Mouse (Mus musculus) mouse trophoblast stem cell (cell line): ENCODE measurements at regions not wholly inside any gene's neighbourhood (a gene's known extent, or its start where the extent isn't known, plus 50 kb on each side); places are given as distances from the start of the nearest gene placed in this dataset.
"Not testable (repeated sequence)": the region's sequence is repeated elsewhere in the genome, so short reads cannot be mapped to it uniquely, and the experiment has no call there.

Experiments used
- in situ Hi-C, 2 experiments: fragments of 300-500 bp; cut with MseI, MboI; formaldehyde crosslinking; loops; 2 replicates in 1 of 2; 3 replicates in 1 of 2; pipeline ENCODE4 v1.15.1; 2025

GRCm38 (mm10) chr6:60445591-60445990, 384.1 kb downstream of the Snca start:
- in situ Hi-C loops = loop anchor here in 1 of 2 experiments (10.0 kb wide), 1 partner anchor 891 kb away; no protein-coding TSS in a partner anchor

DNA sequence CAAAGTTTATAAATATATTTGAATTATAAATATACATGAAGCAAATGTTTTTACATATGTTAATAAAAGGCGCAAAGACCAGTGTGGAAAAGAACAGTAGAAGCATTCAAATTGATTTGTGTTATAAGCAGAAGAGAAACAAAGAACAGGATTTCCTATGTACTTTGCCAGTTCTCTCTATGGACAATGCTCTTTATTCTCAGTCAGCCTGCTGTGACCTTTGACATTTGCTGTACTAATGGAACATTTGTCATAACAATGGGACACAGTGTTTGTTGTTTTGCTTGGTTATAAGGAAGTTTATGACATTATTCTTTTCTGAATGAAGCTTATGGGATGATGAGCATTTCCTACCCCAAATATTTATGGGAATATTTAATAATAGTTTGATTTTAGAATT, 387.7 kb downstream of the Snca start:
- in situ Hi-C loops = loop anchor here in 1 of 2 experiments (10.0 kb wide), 1 partner anchor 887 kb away; no protein-coding TSS in a partner anchor

DNA sequence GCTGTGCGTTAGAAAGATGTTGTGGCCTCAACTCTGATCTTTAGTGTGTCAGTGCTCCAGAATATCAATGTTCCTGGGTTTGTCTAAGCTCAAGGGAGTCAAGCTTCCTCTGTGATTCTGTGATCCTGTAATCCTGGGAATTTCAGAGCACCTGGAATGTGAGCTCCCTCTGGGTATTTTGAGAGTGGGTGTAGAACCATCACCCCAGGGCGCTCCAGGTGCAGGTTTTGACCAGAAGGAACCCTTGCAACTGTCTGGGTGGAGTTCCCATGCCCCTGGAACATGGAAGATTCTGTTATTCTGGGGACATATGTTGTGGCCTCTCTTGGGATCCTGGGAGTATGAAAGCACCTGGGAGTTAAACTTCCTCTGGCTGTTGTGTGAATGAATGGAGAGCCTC, 418.0 kb downstream of the Snca start:
- in situ Hi-C loops = no loop called here

DNA sequence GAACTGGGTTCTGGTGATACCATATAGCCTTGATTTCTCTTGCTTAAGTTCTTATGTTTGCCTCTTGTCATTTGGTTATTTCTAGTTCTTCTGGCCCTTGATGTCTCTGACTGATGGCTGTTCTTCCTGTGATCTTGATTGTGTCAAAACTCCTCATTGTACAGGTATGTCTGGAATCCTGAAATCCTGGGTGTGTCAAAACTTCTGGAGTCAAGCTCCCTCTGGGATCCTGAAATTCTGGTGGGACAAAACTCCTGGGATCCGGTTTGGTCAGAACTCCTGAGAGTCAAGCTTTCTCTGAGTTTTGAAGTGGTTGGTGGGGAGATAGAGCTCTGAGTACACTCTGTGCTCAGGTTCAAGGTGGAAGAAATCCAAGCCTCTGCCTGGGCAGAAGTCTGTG, 418.4 kb downstream of the Snca start:
- in situ Hi-C loops = no loop called here

DNA sequence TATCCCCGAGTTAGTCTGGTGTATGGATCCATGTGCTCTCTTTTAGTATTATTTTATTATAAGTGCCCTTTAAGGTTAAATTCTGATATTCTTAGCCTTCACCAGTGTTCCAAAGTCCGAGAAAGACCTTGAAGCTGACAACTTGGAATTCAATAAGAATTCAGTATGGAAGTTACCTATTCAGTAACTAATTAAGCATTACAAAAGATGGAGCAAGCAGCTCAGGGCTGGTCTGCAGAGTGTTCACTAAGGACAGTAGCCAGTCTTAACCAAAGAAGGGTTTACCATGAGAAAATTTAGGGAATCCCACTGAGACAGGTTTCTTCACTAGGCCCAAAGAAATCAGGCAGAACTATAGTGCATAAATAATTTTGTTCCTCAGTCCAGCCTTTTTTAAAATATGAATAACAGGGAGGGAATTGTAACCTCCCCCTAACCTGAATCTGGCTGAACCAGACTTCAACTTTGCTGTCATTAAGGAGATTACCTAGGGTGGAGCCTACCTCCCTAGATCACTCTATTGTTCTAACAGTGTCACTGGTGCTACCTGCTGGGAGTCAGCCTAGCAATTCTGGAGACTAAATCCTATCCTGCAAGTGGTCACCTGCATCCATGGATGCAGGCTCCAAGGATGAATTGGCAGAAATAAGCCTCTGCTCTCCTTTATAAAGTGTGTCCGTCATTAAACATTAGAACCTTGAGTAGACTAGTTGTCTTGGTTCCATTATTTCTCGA, 419.4 kb downstream of the Snca start:
- in situ Hi-C loops = no loop called here

- in situ Hi-C loops = no loop called here
These were observed 420.6 kb downstream of the Snca start for GRCm38 (mm10) chr6:60409094-60409493.

- in situ Hi-C loops = no loop called here
These were observed 422.8 kb downstream of the Snca start for GRCm38 (mm10) chr6:60406861-60407260.

DNA sequence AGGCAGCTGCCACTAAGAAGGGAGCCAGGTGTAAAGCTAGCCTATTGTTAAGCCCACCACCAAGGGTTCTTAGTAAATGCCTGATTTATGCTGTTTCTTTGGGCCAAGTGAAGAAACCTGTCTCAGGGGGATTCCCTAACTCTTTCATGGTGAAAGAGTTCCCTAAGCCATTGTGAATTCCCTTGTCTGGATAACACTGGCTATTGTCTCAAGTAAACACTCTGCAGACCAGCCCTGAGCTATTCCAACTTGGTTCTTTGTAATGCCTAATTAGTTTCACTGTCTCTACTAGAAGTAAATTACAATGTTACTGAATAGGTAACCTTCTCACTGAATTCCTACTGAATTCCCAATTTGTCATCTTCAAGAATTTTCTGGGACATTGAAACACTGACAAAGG, 465.7 kb downstream of the Snca start:
- in situ Hi-C loops = not testable (repeated sequence)

DNA sequence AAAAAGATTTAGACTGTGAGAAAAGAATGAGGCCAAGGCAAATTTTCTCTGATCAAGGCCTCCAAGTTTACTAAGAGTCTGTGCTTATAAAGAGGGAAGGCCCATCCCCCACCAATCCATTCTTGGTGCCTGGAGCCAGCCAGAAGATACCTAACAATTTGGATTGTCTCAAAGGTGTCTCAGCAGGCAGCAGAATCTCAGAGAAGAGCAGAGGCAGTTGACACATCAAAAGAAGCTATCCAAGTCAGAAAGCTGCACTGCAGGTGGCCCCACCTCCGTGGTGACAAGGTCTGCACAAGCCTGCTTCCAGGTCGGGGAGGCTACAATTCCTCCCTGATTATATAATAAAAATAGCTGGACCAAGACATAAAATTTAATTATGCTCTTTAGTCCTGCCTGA, 484.2 kb downstream of the Snca start:
- in situ Hi-C loops = no loop called here
